Mouse (Mus musculus) thymus, adult 2 months (tissue): ENCODE measurements around the gene Catsper2.

Source experiments
- CTCF ChIP-seq: fragments of 200-500 bp; IDR thresholded peaks from 2 replicates; pipeline ENCODE4 v1.5.1; 2012; ENCODE audit warnings: mild to moderate bottlenecking, control low read depth, low read length, moderate library complexity, borderline replicate concordance; ENCODE audit not compliant: control insufficient read depth, poor library complexity, insufficient read depth; ENCODE audit errors: extremely low read depth
- POLR2A ChIP-seq: fragments of 200-500 bp; IDR thresholded peaks from 2 replicates; pipeline ENCODE4 v1.6.1; 2012; ENCODE audit warnings: mild to moderate bottlenecking, low read length, control low read depth, moderate library complexity; ENCODE audit not compliant: control insufficient read depth, poor library complexity, insufficient read depth; ENCODE audit errors: extremely low read depth

GRCm38 (mm10) chr2:121448136-121448535, 34.5 kb upstream of the Catsper2 start:
- TF ChIP-seq POLR2A, result no peak
- TF ChIP-seq CTCF, result no peak
